Mouse (Mus musculus): ENCODE results near the gene Srsf2. TPM values are rescaled to one million over a fixed set of nuclear protein-coding genes. Genes with fewer than 3 reads are reported as not detected.

Srsf2 gene
- polyA plus RNA-seq, 1 experiment from 2014 or later: 1,044 TPM

GRCm38 (mm10) chr11:116821057-116821940 is 31.6 kb downstream of the Srsf2 start:
- no peak for DNase-seq (ENCODE audit: low spot score)
- no peak overlapping the region for H3K9ac ChIP-seq (ENCODE audit: low read length)
- no peak for ATAC-seq (ENCODE audit: insufficient number of reproducible peaks, low FRiP score, low TSS enrichment, low read depth)
- no peaks in the 10 kb centered on the region for H3K36me3 ChIP-seq (ENCODE audit: control insufficient read depth, insufficient read depth, low read length)
- no peak overlapping the region for H3K27ac ChIP-seq (replicated peaks; ENCODE audit: low read depth, low read length)
- H3K9me3 ChIP-seq (ENCODE audit: control insufficient read depth, low read length): no peaks in the 10 kb centered on the region
- H3K27me3 ChIP-seq (ENCODE audit: control insufficient read depth, insufficient read depth, low read length): no peaks in the 10 kb centered on the region
- no peak overlapping the region for H3K4me2 ChIP-seq (ENCODE audit: low read depth, severe bottlenecking)
- H3K4me3 ChIP-seq (ENCODE audit: low read depth, low read length): no peak overlapping the region
- peaks cover 7% of the 10 kb centered on the region for H3K4me1 ChIP-seq (ENCODE audit: control insufficient read depth, insufficient read depth, low read length)
- 82% methylated on average over 13 of the region's 13 CpGs for WGBS

GRCm38 (mm10) chr11:116819932-116820593 is 32.8 kb downstream of the Srsf2 start:
- no peak overlapping the region for H3K4me2 ChIP-seq (ENCODE audit: low read depth, severe bottlenecking)
- ATAC-seq (ENCODE audit: insufficient number of reproducible peaks, low FRiP score, low TSS enrichment, low read depth) (no peak), DNase-seq (ENCODE audit: low spot score) (no peak)
- 94% methylated on average over 5 of the region's 5 CpGs for WGBS
- H3K27me3 ChIP-seq (ENCODE audit: control insufficient read depth, insufficient read depth, low read length): no peaks in the 10 kb centered on the region
- H3K27ac ChIP-seq (replicated peaks; ENCODE audit: low read depth, low read length): no peak overlapping the region
- no peaks in the 10 kb centered on the region for H3K36me3 ChIP-seq (ENCODE audit: control insufficient read depth, insufficient read depth, low read length)
- H3K4me3 ChIP-seq (ENCODE audit: low read depth, low read length): no peak overlapping the region
- H3K9ac ChIP-seq (ENCODE audit: low read length): no peak overlapping the region
- no peaks in the 10 kb centered on the region for H3K9me3 ChIP-seq (ENCODE audit: control insufficient read depth, low read length)
- H3K4me1 ChIP-seq (ENCODE audit: control insufficient read depth, insufficient read depth, low read length): peaks cover 10% of the 10 kb centered on the region

GRCm38 (mm10) chr11:116818722-116819121 is 34.2 kb downstream of the Srsf2 start:
- H3K9me3 ChIP-seq (ENCODE audit: control insufficient read depth, low read length): no peaks in the 10 kb centered on the region
- 41% methylated on average over 8 of the region's 8 CpGs for WGBS
- H3K4me3 ChIP-seq (ENCODE audit: low read depth, low read length): no peak overlapping the region
- H3K27me3 ChIP-seq (ENCODE audit: control insufficient read depth, insufficient read depth, low read length): no peaks in the 10 kb centered on the region
- H3K9ac ChIP-seq (ENCODE audit: low read length): no peak overlapping the region
- no peak overlapping the region for H3K4me2 ChIP-seq (ENCODE audit: low read depth, severe bottlenecking)
- ATAC-seq (ENCODE audit: insufficient number of reproducible peaks, low FRiP score, low TSS enrichment, low read depth): no peak
- no peak for DNase-seq (ENCODE audit: low spot score)
- no peak overlapping the region for H3K27ac ChIP-seq (replicated peaks; ENCODE audit: low read depth, low read length)
- H3K36me3 ChIP-seq (ENCODE audit: control insufficient read depth, insufficient read depth, low read length): no peaks in the 10 kb centered on the region
- peaks cover 24% of the 10 kb centered on the region for H3K4me1 ChIP-seq (ENCODE audit: control insufficient read depth, insufficient read depth, low read length)

- Histone ChIP-seq H3K4me2 (ENCODE audit: low read depth, severe bottlenecking) (no peak overlapping the region), H3K9me3 (ENCODE audit: control insufficient read depth, low read length) (no peaks in the 10 kb centered on the region), H3K4me1 (ENCODE audit: control insufficient read depth, insufficient read depth, low read length) (peaks cover 35% of the 10 kb centered on the region), H3K4me3 (ENCODE audit: low read depth, low read length) (no peak overlapping the region), H3K27me3 (ENCODE audit: control insufficient read depth, insufficient read depth, low read length) (no peaks in the 10 kb centered on the region), H3K27ac (replicated peaks; ENCODE audit: low read depth, low read length) (no peak overlapping the region), H3K36me3 (ENCODE audit: control insufficient read depth, insufficient read depth, low read length) (no peaks in the 10 kb centered on the region), H3K9ac (ENCODE audit: low read length) (no peak overlapping the region)
- ATAC-seq (ENCODE audit: insufficient number of reproducible peaks, low FRiP score, low TSS enrichment, low read depth) (no peak), DNase-seq (ENCODE audit: low spot score) (no peak)
- WGBS: 95% methylated on average over 5 of the region's 5 CpGs
Measured at GRCm38 (mm10) chr11:116817567-116817966, 35.3 kb downstream of the Srsf2 start.

- Histone ChIP-seq H3K9ac (ENCODE audit: low read length) (no peak overlapping the region), H3K9me3 (ENCODE audit: control insufficient read depth, low read length) (no peaks in the 10 kb centered on the region), H3K36me3 (ENCODE audit: control insufficient read depth, insufficient read depth, low read length) (no peaks in the 10 kb centered on the region), H3K4me1 (ENCODE audit: control insufficient read depth, insufficient read depth, low read length) (peaks cover 43% of the 10 kb centered on the region), H3K4me3 (ENCODE audit: low read depth, low read length) (no peak overlapping the region), H3K4me2 (ENCODE audit: low read depth, severe bottlenecking) (no peak overlapping the region), H3K27me3 (ENCODE audit: control insufficient read depth, insufficient read depth, low read length) (no peaks in the 10 kb centered on the region), H3K27ac (replicated peaks; ENCODE audit: low read depth, low read length) (no peak overlapping the region)
- DNase-seq (ENCODE audit: low spot score) (no peak), ATAC-seq (ENCODE audit: insufficient number of reproducible peaks, low FRiP score, low TSS enrichment, low read depth) (no peak)
- WGBS: 77% methylated on average over 5 of the region's 5 CpGs
Measured at GRCm38 (mm10) chr11:116816769-116817168, 36.1 kb downstream of the Srsf2 start.

- Histone ChIP-seq H3K9me3 (ENCODE audit: control insufficient read depth, low read length) (no peaks in the 10 kb centered on the region), H3K27me3 (ENCODE audit: control insufficient read depth, insufficient read depth, low read length) (no peaks in the 10 kb centered on the region), H3K4me1 (ENCODE audit: control insufficient read depth, insufficient read depth, low read length) (peaks cover 53% of the 10 kb centered on the region), H3K4me3 (ENCODE audit: low read depth, low read length) (no peak overlapping the region), H3K36me3 (ENCODE audit: control insufficient read depth, insufficient read depth, low read length) (no peaks in the 10 kb centered on the region), H3K9ac (ENCODE audit: low read length) (peak overlapping the region; percentile 50; the same call in 1 of the 2 replicates), H3K27ac (replicated peaks; ENCODE audit: low read depth, low read length) (peak overlapping the region; percentile 92), H3K4me2 (ENCODE audit: low read depth, severe bottlenecking) (peak overlapping the region; percentile 25; the same call in 1 of the 2 replicates)
- no peak for ATAC-seq (ENCODE audit: insufficient number of reproducible peaks, low FRiP score, low TSS enrichment, low read depth)
- 27% methylated on average over 7 of the region's 7 CpGs for WGBS
- no peak for DNase-seq (ENCODE audit: low spot score)
Measured at GRCm38 (mm10) chr11:116814884-116815415, 37.9 kb downstream of the Srsf2 start.

- ATAC-seq (ENCODE audit: insufficient number of reproducible peaks, low FRiP score, low TSS enrichment, low read depth): no peak; the same call in 1 of the 2 replicates
- H3K27me3 ChIP-seq (ENCODE audit: control insufficient read depth, insufficient read depth, low read length): no peaks in the 10 kb centered on the region
- no peaks in the 10 kb centered on the region for H3K9me3 ChIP-seq (ENCODE audit: control insufficient read depth, low read length)
- WGBS: 7% methylated on average over 20 of the region's 20 CpGs
- peak; percentile 76 for DNase-seq (ENCODE audit: low spot score)
- peak overlapping the region; percentile 92 for H3K27ac ChIP-seq (replicated peaks; ENCODE audit: low read depth, low read length)
- no peaks in the 10 kb centered on the region for H3K36me3 ChIP-seq (ENCODE audit: control insufficient read depth, insufficient read depth, low read length)
- H3K4me1 ChIP-seq (ENCODE audit: control insufficient read depth, insufficient read depth, low read length): peaks cover 54% of the 10 kb centered on the region
- H3K9ac ChIP-seq (ENCODE audit: low read length): peak overlapping the region; percentile 50
- H3K4me3 ChIP-seq (ENCODE audit: low read depth, low read length): no peak overlapping the region
- H3K4me2 ChIP-seq (ENCODE audit: low read depth, severe bottlenecking): peak overlapping the region; percentile 25; the same call in 1 of the 2 replicates
Measured at GRCm38 (mm10) chr11:116814076-116814883, 38.6 kb downstream of the Srsf2 start.

GRCm38 (mm10) chr11:116813610-116814009 is 39.3 kb downstream of the Srsf2 start:
- Histone ChIP-seq H3K9ac (ENCODE audit: low read length) (no peak overlapping the region), H3K4me1 (ENCODE audit: control insufficient read depth, insufficient read depth, low read length) (peaks cover 49% of the 10 kb centered on the region), H3K27me3 (ENCODE audit: control insufficient read depth, insufficient read depth, low read length) (no peaks in the 10 kb centered on the region), H3K4me2 (ENCODE audit: low read depth, severe bottlenecking) (no peak overlapping the region), H3K4me3 (ENCODE audit: low read depth, low read length) (no peak overlapping the region), H3K27ac (replicated peaks; ENCODE audit: low read depth, low read length) (peak overlapping the region; percentile 92), H3K36me3 (ENCODE audit: control insufficient read depth, insufficient read depth, low read length) (no peaks in the 10 kb centered on the region), H3K9me3 (ENCODE audit: control insufficient read depth, low read length) (no peaks in the 10 kb centered on the region)
- DNase-seq (ENCODE audit: low spot score) (no peak), ATAC-seq (ENCODE audit: insufficient number of reproducible peaks, low FRiP score, low TSS enrichment, low read depth) (no peak)
- 78% methylated on average over 13 of the region's 13 CpGs for WGBS

All from limb, embryonic 11.5 days (tissue).